In genomic region chr10:46016295-46016694, GRCm38 (mm10) we compare ENCODE assay signal across 16 mouse cellular contexts.
DNase-seq lines count a peak whose midpoint lies in the region; ATAC-seq and TF ChIP-seq lines count a peak whose summit lies in the region.
"Had no signal": no experiment of that assay in that cellular context is flagged by ENCODE, and none has a peak within 500 bp of the region (broad histone marks: within the 10 kb centered on the region; RNA-seq: fewer than 3 reads in every experiment).

No protein-coding gene starts in this region.

- no peaks in the 10 kb centered on the region for H3K36me3 ChIP-seq in forebrain, embryonic 15.5 days
- no peaks in the 10 kb centered on the region for H3K36me3 ChIP-seq in forebrain, embryonic 12.5 days (replicated peaks)
- H3K36me3 ChIP-seq in midbrain, postnatal 0 days (ENCODE audit: insufficient read depth, low read length) = no peaks in the 10 kb centered on the region
- no peaks in the 10 kb centered on the region for H3K36me3 ChIP-seq in midbrain, embryonic 11.5 days (ENCODE audit: control insufficient read depth, insufficient read depth, low read length)
- no peaks in the 10 kb centered on the region for H3K36me3 ChIP-seq in forebrain, postnatal 0 days (ENCODE audit: insufficient read depth)
- H3K36me3 ChIP-seq in neural tube, embryonic 15.5 days = no peaks in the 10 kb centered on the region
- no peaks in the 10 kb centered on the region for H3K36me3 ChIP-seq in heart, embryonic 12.5 days
- H3K36me3 ChIP-seq: midbrain, embryonic 12.5 days; neural tube, embryonic 12.5 days had no signal

- H3K4me3 ChIP-seq in forebrain, embryonic 15.5 days = no peak overlapping the region
- no peak overlapping the region for H3K4me3 ChIP-seq in forebrain, embryonic 12.5 days (replicated peaks)
- H3K4me3 ChIP-seq in midbrain, postnatal 0 days (ENCODE audit: low read depth, low read length) = no peak overlapping the region
- no peak overlapping the region for H3K4me3 ChIP-seq in midbrain, embryonic 11.5 days (ENCODE audit: low read depth, low read length)
- H3K4me3 ChIP-seq in forebrain, postnatal 0 days (ENCODE audit: low read depth, low read length) = no peak overlapping the region
- no peak overlapping the region for H3K4me3 ChIP-seq in neural tube, embryonic 15.5 days (replicated peaks)
- no peak overlapping the region for H3K4me3 ChIP-seq in heart, embryonic 12.5 days
- H3K4me3 ChIP-seq: heart, adult 2 months; midbrain, embryonic 12.5 days; neural tube, embryonic 12.5 days had no signal

- H3K27me3 ChIP-seq in forebrain, embryonic 15.5 days = no peaks in the 10 kb centered on the region
- H3K27me3 ChIP-seq in forebrain, embryonic 12.5 days = no peaks in the 10 kb centered on the region
- no peaks in the 10 kb centered on the region for H3K27me3 ChIP-seq in midbrain, postnatal 0 days (ENCODE audit: insufficient read depth, low read length)
- H3K27me3 ChIP-seq in midbrain, embryonic 11.5 days (ENCODE audit: control insufficient read depth, insufficient read depth, low read length) = no peaks in the 10 kb centered on the region
- H3K27me3 ChIP-seq in forebrain, postnatal 0 days (ENCODE audit: insufficient read depth, low read length) = no peaks in the 10 kb centered on the region
- no peaks in the 10 kb centered on the region for H3K27me3 ChIP-seq in neural tube, embryonic 15.5 days (replicated peaks)
- H3K27me3 ChIP-seq in heart, embryonic 12.5 days (replicated peaks) = no peaks in the 10 kb centered on the region
- H3K27me3 ChIP-seq: midbrain, embryonic 12.5 days; neural tube, embryonic 12.5 days had no signal

- TF ChIP-seq CTCF in midbrain, postnatal 0 days (IDR thresholded peaks at IDR 0.05) = no peak
- TF ChIP-seq CTCF in forebrain, postnatal 0 days (IDR thresholded peaks at IDR 0.05; ENCODE audit: low read depth) = no peak

- 20% methylated on average over 5 of the region's 5 CpGs for WGBS in forebrain, embryonic 15.5 days
- 66% methylated on average over 5 of the region's 5 CpGs for WGBS in forebrain, embryonic 12.5 days
- 45% methylated on average over 5 of the region's 5 CpGs for WGBS in midbrain, postnatal 0 days
- WGBS in midbrain, embryonic 11.5 days = 86% methylated on average over 5 of the region's 5 CpGs
- WGBS in forebrain, postnatal 0 days = 22% methylated on average over 5 of the region's 5 CpGs
- 28% methylated on average over 5 of the region's 5 CpGs for WGBS in neural tube, embryonic 15.5 days
- WGBS in heart, embryonic 12.5 days = 68% methylated on average over 5 of the region's 5 CpGs

- peak; percentile 86 for ATAC-seq in forebrain, embryonic 15.5 days (replicated peaks)
- ATAC-seq in forebrain, embryonic 12.5 days (ENCODE audit: low FRiP score) = no peak
- ATAC-seq in midbrain, postnatal 0 days (ENCODE audit: low FRiP score) = no peak
- ATAC-seq in midbrain, embryonic 11.5 days (ENCODE audit: low FRiP score) = no peak
- ATAC-seq in forebrain, postnatal 0 days = peak; percentile 50; the same call in 1 of the 2 replicates
- ATAC-seq in neural tube, embryonic 15.5 days (ENCODE audit: low FRiP score) = 0 out of 2 replicates have a peak, but pooled peaks have one; percentile 35
- no peak for ATAC-seq in heart, embryonic 12.5 days (ENCODE audit: insufficient number of reproducible peaks, low FRiP score)

- H3K9me3 ChIP-seq in forebrain, embryonic 15.5 days = no peaks in the 10 kb centered on the region
- no peaks in the 10 kb centered on the region for H3K9me3 ChIP-seq in forebrain, embryonic 12.5 days
- no peaks in the 10 kb centered on the region for H3K9me3 ChIP-seq in midbrain, postnatal 0 days (ENCODE audit: low read length)
- H3K9me3 ChIP-seq in midbrain, embryonic 11.5 days (ENCODE audit: control insufficient read depth, low read length) = no peaks in the 10 kb centered on the region
- H3K9me3 ChIP-seq in forebrain, postnatal 0 days (ENCODE audit: low read length) = no peaks in the 10 kb centered on the region
- no peaks in the 10 kb centered on the region for H3K9me3 ChIP-seq in neural tube, embryonic 15.5 days (replicated peaks)
- no peaks in the 10 kb centered on the region for H3K9me3 ChIP-seq in heart, embryonic 12.5 days (replicated peaks)
- H3K9me3 ChIP-seq: midbrain, embryonic 12.5 days; neural tube, embryonic 12.5 days had no signal

- no peak overlapping the region for H3K9ac ChIP-seq in forebrain, embryonic 15.5 days (replicated peaks)
- no peak overlapping the region for H3K9ac ChIP-seq in forebrain, embryonic 12.5 days
- H3K9ac ChIP-seq in midbrain, postnatal 0 days (replicated peaks; ENCODE audit: low read length, poor library complexity, severe bottlenecking) = no peak overlapping the region
- H3K9ac ChIP-seq in midbrain, embryonic 11.5 days (ENCODE audit: low read length) = no peak overlapping the region
- H3K9ac ChIP-seq in forebrain, postnatal 0 days = no peak overlapping the region
- no peak overlapping the region for H3K9ac ChIP-seq in neural tube, embryonic 15.5 days (replicated peaks)
- H3K9ac ChIP-seq in heart, embryonic 12.5 days = no peak overlapping the region
- H3K9ac ChIP-seq: midbrain, embryonic 12.5 days; neural tube, embryonic 12.5 days had no signal

- peak; percentile 78 for DNase-seq in midbrain, postnatal 0 days (ENCODE audit: low spot score)
- DNase-seq in midbrain, embryonic 11.5 days (ENCODE audit: low spot score, missing footprints) = no peak
- DNase-seq in forebrain, postnatal 0 days = peak; percentile 64
- DNase-seq: heart, adult 2 months; heart, postnatal 36 days; kidney, adult 2 months; lung, postnatal 14 days; right cerebral cortex, postnatal 14 days; thymus, postnatal 25 days had no signal

- H3K4me1 ChIP-seq in forebrain, embryonic 15.5 days = peaks cover 20% of the 10 kb centered on the region
- H3K4me1 ChIP-seq in forebrain, embryonic 12.5 days = peaks cover 3% of the 10 kb centered on the region; the same call in 1 of the 2 replicates
- H3K4me1 ChIP-seq in midbrain, postnatal 0 days (ENCODE audit: insufficient read depth, low read length) = no peaks in the 10 kb centered on the region
- no peaks in the 10 kb centered on the region for H3K4me1 ChIP-seq in midbrain, embryonic 11.5 days (ENCODE audit: control insufficient read depth, insufficient read depth, low read length)
- 0 out of 2 replicates have a peak, but pooled peaks cover 7% of the 10 kb centered on the region for H3K4me1 ChIP-seq in forebrain, postnatal 0 days (ENCODE audit: insufficient read depth)
- peaks cover 7% of the 10 kb centered on the region; the same call in 1 of the 2 replicates for H3K4me1 ChIP-seq in neural tube, embryonic 15.5 days
- H3K4me1 ChIP-seq in heart, embryonic 12.5 days (replicated peaks) = no peaks in the 10 kb centered on the region
- H3K4me1 ChIP-seq: neural tube, embryonic 12.5 days had no signal

- H3K27ac ChIP-seq in forebrain, embryonic 15.5 days (replicated peaks) = peak overlapping the region; percentile 71
- H3K27ac ChIP-seq in forebrain, embryonic 12.5 days = no peak overlapping the region
- no peak overlapping the region for H3K27ac ChIP-seq in midbrain, postnatal 0 days (ENCODE audit: low read depth, low read length)
- no peak overlapping the region for H3K27ac ChIP-seq in midbrain, embryonic 11.5 days (ENCODE audit: low read depth, low read length)
- H3K27ac ChIP-seq in forebrain, postnatal 0 days (ENCODE audit: low read depth, low read length) = no peak overlapping the region
- no peak overlapping the region; the same call in 1 of the 2 replicates for H3K27ac ChIP-seq in neural tube, embryonic 15.5 days (replicated peaks)
- no peak overlapping the region for H3K27ac ChIP-seq in heart, embryonic 12.5 days (ENCODE audit: poor library complexity, severe bottlenecking)
- H3K27ac ChIP-seq: heart, adult 2 months; midbrain, embryonic 12.5 days; neural tube, embryonic 12.5 days had no signal

- H3K4me2 ChIP-seq in forebrain, embryonic 15.5 days (replicated peaks) = no peak overlapping the region
- no peak overlapping the region for H3K4me2 ChIP-seq in forebrain, embryonic 12.5 days
- no peak overlapping the region for H3K4me2 ChIP-seq in midbrain, postnatal 0 days (ENCODE audit: low read depth, low read length, poor library complexity, severe bottlenecking)
- H3K4me2 ChIP-seq in midbrain, embryonic 11.5 days = no peak overlapping the region
- no peak overlapping the region for H3K4me2 ChIP-seq in forebrain, postnatal 0 days (ENCODE audit: low read depth)
- H3K4me2 ChIP-seq in neural tube, embryonic 15.5 days = no peak overlapping the region
- no peak overlapping the region for H3K4me2 ChIP-seq in heart, embryonic 12.5 days
- H3K4me2 ChIP-seq: liver, embryonic 11.5 days; midbrain, embryonic 12.5 days; neural tube, embryonic 12.5 days had no signal

Comparison
In these comparisons a context has a peak if more than half of its experiments do, and no peak if none do; other contexts are left out.
1. ATAC-seq: peak in forebrain, embryonic 15.5 days (single experiment), forebrain, postnatal 0 days (single experiment) and neural tube, embryonic 15.5 days (single experiment); none in forebrain, embryonic 12.5 days (single experiment), midbrain, postnatal 0 days (single experiment), midbrain, embryonic 11.5 days (single experiment) and heart, embryonic 12.5 days (single experiment).